Mouse (Mus musculus) thymus, adult 18-20 months (tissue): Measurements from ENCODE around the gene Gpr3.

Experiments used
- DNase-seq, 2 experiments: peaks; one replicate each; pipeline ENCODE4 v3.0.0; 2022; ENCODE audit warnings: mixed read lengths in 2 of 2

Gpr3 gene

GRCm38 (mm10) chr4:133169237-133170055, 42.9 kb downstream of the Gpr3 start:
- peak in 1 of 2 experiments; percentile 69 for DNase-seq

- DNase-seq: no peak
Measured at GRCm38 (mm10) chr4:133166773-133167172, 45.6 kb downstream of the Gpr3 start.

GRCm38 (mm10) chr4:133162196-133162595, 50.1 kb downstream of the Gpr3 start:
- DNase-seq: no peak

GRCm38 (mm10) chr4:133160821-133161220, 51.5 kb downstream of the Gpr3 start:
- no peak for DNase-seq

- no peak for DNase-seq
Measured at GRCm38 (mm10) chr4:133160211-133160610, 52.1 kb downstream of the Gpr3 start.

GRCm38 (mm10) chr4:133159646-133160045, 52.7 kb downstream of the Gpr3 start:
- DNase-seq: no peak
